ENCODE assay signal across 12 mouse cellular contexts in genomic region chr4:125158581-125159317, GRCm38 (mm10). TPM values are rescaled to one million over a fixed set of nuclear protein-coding genes. Genes with fewer than 3 reads are reported as not detected.
A peak's percentile ranks its signal among the peaks of the same experiment; 100 is the strongest.
DNase-seq lines count a peak whose midpoint lies in the region; ATAC-seq and TF ChIP-seq lines count a peak whose summit lies in the region.
"Had no signal": no experiment of that assay in that cellular context is flagged by ENCODE, and none has a peak within 500 bp of the region (broad histone marks: within the 10 kb centered on the region; RNA-seq: fewer than 3 reads in every experiment).

No protein-coding gene starts in this region.

- H3K9ac ChIP-seq in limb, embryonic 14.5 days (ENCODE audit: low read depth, low read length, severe bottlenecking), result no peak overlapping the region
- no peak overlapping the region for H3K9ac ChIP-seq in stomach, postnatal 0 days (ENCODE audit: low read length)
- H3K9ac ChIP-seq: heart, embryonic 12.5 days had no signal

- TF ChIP-seq EP300 in stomach, postnatal 0 days (optimal IDR thresholded peaks at IDR 0.05), result no peak

- no peak for TF ChIP-seq POLR2A in limb, embryonic 14.5 days (IDR thresholded peaks at IDR 0.05; ENCODE audit: borderline replicate concordance, extremely low read depth, insufficient read depth, insufficient read length)
- no peak for TF ChIP-seq POLR2A in brain, embryonic 14.5 days (IDR thresholded peaks at IDR 0.05; ENCODE audit: borderline replicate concordance, extremely low read depth, insufficient read depth, insufficient read length, poor library complexity, severe bottlenecking)

- WGBS in limb, embryonic 14.5 days, result 56% methylated on average over 20 of the region's 20 CpGs
- 67% methylated on average over 20 of the region's 20 CpGs for WGBS in limb, embryonic 10.5 days
- WGBS in stomach, postnatal 0 days, result 62% methylated on average over 20 of the region's 20 CpGs

- H3K4me3 ChIP-seq in limb, embryonic 14.5 days (replicated peaks; ENCODE audit: low read length), result no peak overlapping the region
- no peak overlapping the region for H3K4me3 ChIP-seq in limb, embryonic 10.5 days
- no peak overlapping the region for H3K4me3 ChIP-seq in stomach, postnatal 0 days (ENCODE audit: low read depth, low read length)
- H3K4me3 ChIP-seq: heart, embryonic 12.5 days had no signal

- H3K4me2 ChIP-seq in limb, embryonic 14.5 days (replicated peaks; ENCODE audit: low read depth, low read length, severe bottlenecking), result no peak overlapping the region
- no peak overlapping the region for H3K4me2 ChIP-seq in stomach, postnatal 0 days (replicated peaks; ENCODE audit: low read depth)
- H3K4me2 ChIP-seq: heart, embryonic 12.5 days had no signal

- H3K27ac ChIP-seq in limb, embryonic 14.5 days (replicated peaks; ENCODE audit: low read depth, low read length), result no peak overlapping the region
- no peak overlapping the region for H3K27ac ChIP-seq in limb, embryonic 10.5 days
- no peak overlapping the region for H3K27ac ChIP-seq in stomach, postnatal 0 days (replicated peaks)

- no peaks in the 10 kb centered on the region for H3K4me1 ChIP-seq in limb, embryonic 14.5 days (ENCODE audit: control insufficient read depth, insufficient read depth, low read length)
- H3K4me1 ChIP-seq in limb, embryonic 10.5 days, result peaks cover 6% of the 10 kb centered on the region; the same call in 1 of the 2 replicates
- H3K4me1 ChIP-seq in stomach, postnatal 0 days (replicated peaks; ENCODE audit: control insufficient read depth, insufficient read depth), result no peaks in the 10 kb centered on the region
- H3K4me1 ChIP-seq: heart, embryonic 12.5 days had no signal

- no peak for TF ChIP-seq CTCF in brain, embryonic 14.5 days (IDR thresholded peaks at IDR 0.05; ENCODE audit: borderline replicate concordance, extremely low read depth, insufficient read depth, insufficient read length)
- TF ChIP-seq CTCF in stomach, postnatal 0 days (IDR thresholded peaks at IDR 0.05; ENCODE audit: low read depth), result no peak

- no peak for ATAC-seq in limb, embryonic 14.5 days (ENCODE audit: low FRiP score, low read depth)
- ATAC-seq in stomach, postnatal 0 days (ENCODE audit: low FRiP score, low TSS enrichment), result no peak

- peak; percentile 67 for DNase-seq in adrenal gland, adult 2 months
- no peak for DNase-seq in adrenal gland, adult 18-20 months (ENCODE audit: low spot score in 2 of 2)
- DNase-seq in limb, embryonic 14.5 days (ENCODE audit: low spot score), result peak; percentile 15
- no peak for DNase-seq in limb, embryonic 10.5 days (ENCODE audit: low spot score)
- peak; percentile 66 for DNase-seq in brain, embryonic 14.5 days (ENCODE audit: low read depth)
- peak; percentile 15 to 39 for DNase-seq in cerebellum, postnatal 36 days
- no peak for DNase-seq in heart, postnatal 4 days
- no peak for DNase-seq in stomach, postnatal 0 days (ENCODE audit: low spot score)
- DNase-seq: kidney, postnatal 14 days; lung, postnatal 10 days; spleen, adult 18-20 months had no signal

- H3K27me3 ChIP-seq in limb, embryonic 14.5 days (ENCODE audit: control insufficient read depth, insufficient read depth, low read length), result no peaks in the 10 kb centered on the region
- peaks cover 40% of the 10 kb centered on the region for H3K27me3 ChIP-seq in limb, embryonic 10.5 days (ENCODE audit: low read depth, poor library complexity, severe bottlenecking)
- H3K27me3 ChIP-seq in stomach, postnatal 0 days (ENCODE audit: control insufficient read depth, insufficient read depth, low read length), result no peaks in the 10 kb centered on the region

- H3K9me3 ChIP-seq in limb, embryonic 14.5 days (ENCODE audit: control insufficient read depth, low read length), result no peaks in the 10 kb centered on the region
- H3K9me3 ChIP-seq in limb, embryonic 10.5 days (replicated peaks), result no peaks in the 10 kb centered on the region
- no peaks in the 10 kb centered on the region for H3K9me3 ChIP-seq in stomach, postnatal 0 days (ENCODE audit: control insufficient read depth, low read length)
- H3K9me3 ChIP-seq: heart, embryonic 12.5 days had no signal

- no peaks in the 10 kb centered on the region for H3K36me3 ChIP-seq in limb, embryonic 14.5 days (ENCODE audit: control insufficient read depth, insufficient read depth, low read length)
- H3K36me3 ChIP-seq in limb, embryonic 10.5 days, result no peaks in the 10 kb centered on the region
- H3K36me3 ChIP-seq in stomach, postnatal 0 days (ENCODE audit: control insufficient read depth, insufficient read depth, low read length), result no peaks in the 10 kb centered on the region
- H3K36me3 ChIP-seq: heart, embryonic 12.5 days had no signal

RNA-seq across cellular contexts. Expression of gene Zc3h12a, which starts 31.1 kb away (rescaled TPM):
- 1 to 10 TPM; 6.0 to 7.0 TPM for total RNA-seq in adrenal gland, adult 2 months (2021)
- polyA plus RNA-seq in adrenal gland, adult 2 months (2012; rRNA removed), result 7.8 and 8.9 TPM in 2 replicates
- total RNA-seq in adrenal gland, adult 18-20 months (2021), result 1 to 10 TPM; 4.1 to 6.5 TPM
- polyA plus RNA-seq in limb, embryonic 14.5 days (2012; rRNA removed), result 3.0 and 3.2 TPM in 2 replicates
- polyA plus RNA-seq in limb, embryonic 14.5 days (2014; fragmentation: Nextera tagmentation; extraction: Ambion mirVana), result 1.4 and 1.7 TPM in 2 replicates
- polyA plus RNA-seq in limb, embryonic 10.5 days (2016; fragmentation: Nextera tagmentation; extraction: Ambion mirVana), result 0.23 and 0.58 TPM in 2 replicates
- polyA plus RNA-seq in brain, embryonic 14.5 days (2012; rRNA removed), result 0.57 and 0.85 TPM in 2 replicates
- total RNA-seq in heart, postnatal 4 days (2021), result 1 to 10 TPM; 2.4 to 3.2 TPM
- polyA plus RNA-seq in stomach, postnatal 0 days (2015; fragmentation: Nextera tagmentation; extraction: Ambion mirVana), result 2.7 TPM in 2 replicates

Comparison
In these comparisons a context has a peak if more than half of its experiments do, and no peak if none do; other contexts are left out.
1. DNase-seq: peak in adrenal gland, adult 2 months (single experiment), limb, embryonic 14.5 days (single experiment), brain, embryonic 14.5 days (single experiment) and cerebellum, postnatal 36 days (2 of 2); none in adrenal gland, adult 18-20 months (0 of 2), limb, embryonic 10.5 days (single experiment), heart, postnatal 4 days (single experiment) and stomach, postnatal 0 days (single experiment).